Mouse (Mus musculus) left cerebral cortex, adult 6 months (tissue): ENCODE data around the gene Cabp5. TPM values are rescaled to one million over a fixed set of nuclear protein-coding genes. Genes with fewer than 3 reads are reported as not detected.

Experiments
- long read RNA-seq, 2 experiments: library from polyadenylated mRNA; unstranded; transcript quantifications; one replicate each; pipeline ENCODE4 v2.0.0; 2019 to 2020
- polyA plus RNA-seq: library from polyadenylated mRNA; unstranded; fragments of <200 nt; fragmentation: Nextera tagmentation; gene quantifications from 2 replicates; pipeline ENCODE4 v1.2.3, GENCODE M21; 2021

Gene Cabp5
- polyA plus RNA-seq: 0.11 and 0.18 TPM in 2 replicates
- long read RNA-seq, experiment 1: 0 reads
- long read RNA-seq, experiment 2: 0 reads

DNA sequence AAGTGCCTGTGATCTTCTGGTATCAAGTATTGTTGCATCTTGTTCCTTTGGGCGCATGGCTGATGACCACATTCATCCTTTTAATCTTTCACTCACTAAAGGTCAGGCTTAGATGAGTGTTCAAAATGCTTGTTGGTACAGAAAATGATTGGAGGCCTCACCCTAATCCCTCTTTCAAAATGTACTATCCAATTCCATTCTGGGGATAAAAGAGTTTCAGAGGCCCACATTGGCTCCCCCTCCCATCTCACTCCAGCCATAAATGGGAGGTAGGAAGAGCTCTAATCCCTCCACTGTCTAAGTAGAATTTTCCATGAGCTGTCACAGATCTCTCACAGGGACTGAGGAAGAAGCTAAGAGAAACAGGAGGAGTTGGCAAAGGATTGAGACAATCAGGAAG lies at the start of gene Cabp5:
Cabp5 (plus strand) TSS at position 301 of the 400 bp plus-strand sequence.

DNA sequence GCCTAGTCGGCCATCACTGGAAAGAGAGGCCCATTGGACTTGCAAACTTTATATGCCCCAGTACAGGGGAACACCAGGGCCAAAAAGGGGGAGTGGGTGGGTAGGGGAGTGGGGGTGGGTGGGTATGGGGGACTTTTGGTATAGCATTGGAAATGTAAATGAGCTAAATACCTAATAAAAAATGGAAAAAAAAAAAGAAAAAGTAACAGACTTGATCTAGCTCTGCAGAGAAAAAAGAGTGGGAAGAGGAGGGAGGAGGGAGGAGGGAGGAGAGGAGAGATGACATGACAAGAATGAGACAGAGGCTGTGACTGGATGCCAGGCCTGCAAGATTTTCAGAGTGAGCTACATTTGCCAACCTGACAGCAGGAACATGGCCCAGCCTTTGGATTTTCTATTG lies 52.6 kb downstream of the Cabp5 start, which contains the start of gene Bsph1:
Bsph1 (plus strand) TSS at position 301 of the 400 bp plus-strand sequence.

Other genes with a start within 250 kb of the Cabp5 start
- gene Vmn1r88, start 238.6 kb upstream of the Cabp5 start, polyA plus RNA-seq: not detected in 2 replicates
- not detected in 2 replicates for gene Vmn1r89, start 185.1 kb upstream of the Cabp5 start, polyA plus RNA-seq
- 5.8 and 6.2 TPM in 2 replicates for gene Lig1, start 120.8 kb upstream of the Cabp5 start, polyA plus RNA-seq
- 3.3 and 3.5 TPM in 2 replicates for gene Zswim9, start 119.4 kb upstream of the Cabp5 start, polyA plus RNA-seq
- gene Pla2g4c, start 73.5 kb upstream of the Cabp5 start, polyA plus RNA-seq: not detected in 2 replicates
- not detected in 2 replicates for gene Bsph1, start 52.7 kb downstream of the Cabp5 start, polyA plus RNA-seq
- gene Bsph2, start 172.9 kb downstream of the Cabp5 start, polyA plus RNA-seq: not detected in 2 replicates
- gene Sult2a5, start 225.8 kb downstream of the Cabp5 start, polyA plus RNA-seq: not detected in 2 replicates